Mouse (Mus musculus) limb, embryonic 11.5 days (tissue): Measurements from ENCODE around the gene Muc1. TPM values are rescaled to one million over a fixed set of nuclear protein-coding genes. Genes with fewer than 3 reads are reported as not detected.
A peak's percentile ranks its signal among the peaks of the same experiment; 100 is the strongest.

Experiments used
- ATAC-seq: fragments of 200-750 bp; cut with Nextera tagmentation; 2 replicates; pipeline ENCODE4 v1.8.0; 2017; ENCODE audit warnings: low read depth; ENCODE audit not compliant: insufficient number of reproducible peaks, low FRiP score, low TSS enrichment
- DNase-seq: peaks from one replicate; pipeline ENCODE4 v3.0.0-alpha.2; 2015; ENCODE audit warnings: low spot score
- H3K27ac ChIP-seq: fragments of 300-500 bp; sonication (generic); replicated peaks from 2 replicates; pipeline ENCODE4 v1.5.1; 2014; ENCODE audit warnings: low read depth, mild to moderate bottlenecking, low read length
- H3K27me3 ChIP-seq: fragments of 300-500 bp; sonication (generic); 2 replicates; pipeline ENCODE4 v1.6.1; 2014; ENCODE audit warnings: mild to moderate bottlenecking, low read length, mixed read lengths; ENCODE audit not compliant: control insufficient read depth, insufficient read depth
- H3K36me3 ChIP-seq: fragments of 300-500 bp; sonication (generic); 2 replicates; pipeline ENCODE4 v1.6.1; 2014; ENCODE audit warnings: mild to moderate bottlenecking, low read length, moderate library complexity, mixed read lengths; ENCODE audit not compliant: control insufficient read depth, insufficient read depth
- H3K4me1 ChIP-seq: fragments of 300-500 bp; sonication (generic); 2 replicates; pipeline ENCODE4 v1.6.1; 2014; ENCODE audit warnings: low read length, mixed read lengths; ENCODE audit not compliant: control insufficient read depth, insufficient read depth
- H3K4me2 ChIP-seq: fragments of 300-500 bp; sonication (generic); 2 replicates; pipeline ENCODE4 v1.6.1; 2014; ENCODE audit warnings: low read depth, mild to moderate bottlenecking, moderate library complexity; ENCODE audit not compliant: severe bottlenecking
- H3K4me3 ChIP-seq: fragments of 300-500 bp; sonication (generic); 2 replicates; pipeline ENCODE4 v1.5.1; 2014; ENCODE audit warnings: low read depth, low read length
- H3K9ac ChIP-seq: fragments of 300-500 bp; sonication (generic); 2 replicates; pipeline ENCODE4 v1.6.1; 2014; ENCODE audit warnings: mild to moderate bottlenecking, low read length
- H3K9me3 ChIP-seq: fragments of 300-500 bp; sonication (generic); 2 replicates; pipeline ENCODE4 v1.6.1; 2016; ENCODE audit warnings: low read length; ENCODE audit not compliant: control insufficient read depth
- whole genome bisulfite sequencing: fragments of 180-500 bp; shearing (Covaris S2); extraction: QIAGEN DNeasy Blood & Tissue Kit; methylation state at CpG from one replicate; pipeline ENCODE4 v1.1.7; 2014; 5-methylcytosine and 5-hydroxymethylcytosine counted together
- polyA plus RNA-seq: library from polyadenylated mRNA; unstranded; fragments of >200 nt; fragmentation: Nextera tagmentation; extraction: Ambion mirVana; gene quantifications from 2 replicates; pipeline ENCODE4 v1.2.1, GENCODE M21; 2014

The Muc1 gene
- polyA plus RNA-seq, 1 experiment from 2014 or later, result 0.68 TPM

DNA sequence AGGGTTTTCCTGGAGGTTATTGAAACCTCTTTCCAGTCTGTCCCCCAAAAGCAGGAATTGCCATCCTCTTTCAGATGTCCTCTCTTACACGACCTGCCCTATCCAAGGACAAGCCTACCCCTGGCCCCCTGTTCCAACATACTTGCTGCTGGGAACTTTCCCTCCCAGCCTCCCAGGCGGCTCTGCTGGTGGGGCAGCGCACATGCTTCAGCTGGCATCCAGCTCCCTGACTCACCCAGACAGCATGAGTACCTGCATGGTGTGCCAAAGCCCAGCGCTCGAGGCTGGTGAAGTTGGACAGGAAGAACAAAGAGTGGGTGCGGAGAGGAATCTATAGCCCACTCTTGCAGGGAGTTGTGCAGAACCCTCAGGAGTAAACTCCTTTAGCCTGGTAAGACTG is 42.0 kb downstream of the Muc1 start:
- Histone ChIP-seq H3K9me3 (no peaks in the 10 kb centered on the region), H3K9ac (peak overlapping the region; percentile 78), H3K4me3 (peak overlapping the region; percentile 42), H3K27me3 (no peaks in the 10 kb centered on the region), H3K27ac (peak overlapping the region; percentile 66; the same call in 1 of the 2 replicates), H3K36me3 (no peaks in the 10 kb centered on the region), H3K4me2 (peak overlapping the region; percentile 77; the same call in 1 of the 2 replicates), H3K4me1 (peaks cover 15% of the 10 kb centered on the region)
- no peak for DNase-seq
- WGBS, result 79% methylated on average over 6 of the region's 6 CpGs
- no peak for ATAC-seq

DNA sequence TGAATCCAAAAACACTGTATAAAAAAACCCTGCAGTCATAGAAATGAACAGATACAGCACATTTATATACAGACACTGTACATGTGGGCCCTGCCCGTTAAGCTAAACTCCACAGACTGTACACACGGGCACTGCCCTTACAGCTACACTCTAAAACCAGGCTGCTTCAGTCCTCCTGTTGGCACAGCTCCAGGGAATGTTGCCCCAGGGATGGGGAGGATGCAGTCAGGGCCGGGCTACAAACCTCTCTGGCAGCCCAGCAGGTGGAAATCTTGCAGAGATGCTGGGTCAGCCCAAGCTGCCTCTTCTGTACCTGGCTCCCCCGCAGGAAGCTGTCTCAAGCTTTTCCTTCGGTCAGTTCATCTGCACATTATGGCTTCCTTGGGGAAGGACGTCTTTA is 42.9 kb downstream of the Muc1 start:
- peaks cover 19% of the 10 kb centered on the region for H3K4me1 ChIP-seq
- WGBS, result 80% methylated on average over 6 of the region's 6 CpGs
- H3K4me2 ChIP-seq, result no peak overlapping the region
- ATAC-seq (no peak), DNase-seq (no peak)
- no peaks in the 10 kb centered on the region for H3K36me3 ChIP-seq
- H3K4me3 ChIP-seq, result no peak overlapping the region
- H3K9me3 ChIP-seq, result no peaks in the 10 kb centered on the region
- no peak overlapping the region for H3K27ac ChIP-seq
- H3K27me3 ChIP-seq, result no peaks in the 10 kb centered on the region
- H3K9ac ChIP-seq, result no peak overlapping the region

DNA sequence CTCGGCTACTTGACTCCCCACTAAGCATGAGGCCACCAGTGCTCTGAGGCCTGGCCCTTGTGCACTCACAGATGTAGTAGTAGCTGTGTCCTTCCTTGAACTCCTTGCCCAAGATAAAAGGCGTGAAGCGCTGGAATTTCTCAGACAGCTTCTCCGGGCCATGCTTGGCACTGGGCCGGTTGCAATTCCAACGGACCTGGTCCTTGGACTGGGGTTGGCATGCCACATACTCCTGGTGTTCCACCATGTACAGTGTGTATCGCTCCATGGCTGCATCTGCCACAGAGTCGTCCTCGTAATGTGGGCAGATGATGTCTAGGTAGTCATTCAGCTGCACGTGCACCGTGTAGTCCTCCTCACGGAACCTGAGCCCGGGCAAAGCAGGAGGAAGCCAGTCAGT is 47.2 kb downstream of the Muc1 start:
- Histone ChIP-seq H3K27ac (no peak overlapping the region), H3K36me3 (no peaks in the 10 kb centered on the region), H3K27me3 (0 out of 2 replicates have a peak, but pooled peaks cover 6% of the 10 kb centered on the region), H3K4me2 (no peak overlapping the region), H3K4me1 (peaks cover 37% of the 10 kb centered on the region), H3K9ac (no peak overlapping the region), H3K9me3 (no peaks in the 10 kb centered on the region), H3K4me3 (no peak overlapping the region)
- DNase-seq (no peak), ATAC-seq (no peak)
- WGBS, result 95% methylated on average over 13 of the region's 13 CpGs

DNA sequence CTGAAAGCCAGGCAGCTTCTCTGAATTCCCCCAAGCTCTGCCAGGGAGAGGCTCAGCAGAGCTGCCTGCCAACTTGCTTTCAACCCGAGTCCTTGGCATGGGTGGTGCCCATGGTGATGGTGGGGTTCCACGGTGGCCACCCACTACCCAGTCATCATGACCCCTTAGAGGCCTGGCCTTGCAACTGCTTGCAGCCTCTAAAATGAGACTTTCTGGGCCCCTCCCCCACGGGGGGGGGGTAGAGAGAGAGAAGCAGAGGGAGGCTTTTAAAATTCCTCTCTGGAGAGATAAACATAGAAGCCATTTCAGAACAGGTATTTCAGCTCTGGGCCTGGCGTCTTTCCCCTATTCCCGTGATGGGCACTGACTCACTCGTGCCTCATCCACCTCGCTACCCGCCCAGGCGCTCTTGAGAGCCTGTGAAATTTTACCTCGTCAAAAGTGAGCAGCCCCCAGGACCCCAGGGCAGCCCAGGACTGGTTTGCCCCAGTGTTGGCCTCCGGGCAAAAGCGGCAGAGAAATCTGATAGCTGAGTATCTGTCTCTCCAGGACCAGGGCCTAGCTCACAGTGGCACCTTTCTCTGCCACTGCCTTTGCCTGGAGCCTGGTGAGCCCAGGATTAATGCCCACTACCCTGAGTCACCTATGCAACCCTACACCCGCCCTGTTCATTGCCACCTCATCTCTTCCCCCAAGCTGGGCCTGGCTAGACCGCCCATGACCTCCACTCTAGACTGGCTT is 48.6 kb downstream of the Muc1 start:
- Histone ChIP-seq H3K36me3 (no peaks in the 10 kb centered on the region), H3K9me3 (no peaks in the 10 kb centered on the region), H3K4me1 (peaks cover 44% of the 10 kb centered on the region), H3K4me2 (peak overlapping the region; percentile 95), H3K27me3 (0 out of 2 replicates have a peak, but pooled peaks cover 6% of the 10 kb centered on the region), H3K27ac (peak overlapping the region; percentile 33; the same call in 1 of the 2 replicates), H3K9ac (peak overlapping the region; percentile 53), H3K4me3 (peak overlapping the region; percentile 57)
- WGBS, result 19% methylated on average over 14 of the region's 14 CpGs
- ATAC-seq (no peak), DNase-seq (peak; percentile 37)

DNA sequence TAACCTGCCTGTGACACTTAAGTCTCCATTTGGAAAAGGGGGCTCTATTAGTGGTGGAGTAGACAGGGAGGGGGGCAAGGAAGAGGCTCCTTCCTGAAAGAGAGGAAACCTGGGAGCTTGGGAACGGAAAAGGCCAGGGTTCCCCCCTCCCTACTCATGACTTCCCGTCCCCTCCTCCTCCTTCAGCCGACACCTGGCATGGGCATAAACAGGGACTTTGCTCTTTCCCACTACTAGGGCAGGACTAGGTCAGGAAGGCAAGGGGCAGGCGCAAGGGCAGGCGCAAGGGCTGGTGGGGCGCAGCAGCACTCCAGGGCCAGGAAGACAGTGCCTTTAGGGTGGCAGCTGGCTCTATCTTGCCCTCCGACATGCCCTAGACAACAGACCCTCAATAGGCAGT is 49.2 kb downstream of the Muc1 start:
- peaks cover 44% of the 10 kb centered on the region for H3K4me1 ChIP-seq
- H3K9me3 ChIP-seq, result no peaks in the 10 kb centered on the region
- no peak overlapping the region; the same call in 1 of the 2 replicates for H3K27ac ChIP-seq
- ATAC-seq (no peak), DNase-seq (peak; percentile 36)
- peak overlapping the region; percentile 95 for H3K4me2 ChIP-seq
- peak overlapping the region; percentile 57 for H3K4me3 ChIP-seq
- H3K27me3 ChIP-seq, result 0 out of 2 replicates have a peak, but pooled peaks cover 6% of the 10 kb centered on the region
- peak overlapping the region; percentile 65 for H3K9ac ChIP-seq
- WGBS, result 35% methylated on average over 7 of the region's 7 CpGs
- H3K36me3 ChIP-seq, result no peaks in the 10 kb centered on the region

DNA sequence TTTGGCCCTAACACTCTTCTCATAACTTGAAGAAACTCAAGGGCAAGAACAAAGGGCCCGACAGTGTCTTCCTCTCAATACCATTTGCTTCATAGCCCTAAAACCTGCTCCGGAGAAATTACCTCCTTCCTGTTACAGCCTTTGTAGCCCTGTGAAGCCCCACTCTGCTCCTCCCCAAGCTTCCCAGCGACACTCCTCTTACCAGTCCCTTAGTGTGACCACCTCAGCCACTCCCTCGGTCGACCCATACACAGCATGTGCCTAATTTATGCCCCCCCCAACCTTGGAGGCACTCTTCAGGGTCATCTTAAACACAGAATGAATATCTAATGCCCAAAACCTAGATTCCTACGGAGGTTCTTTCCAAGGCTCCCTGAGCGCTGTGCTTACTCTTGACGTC is 49.8 kb downstream of the Muc1 start:
- H3K9ac ChIP-seq, result peak overlapping the region; percentile 65
- ATAC-seq (no peak), DNase-seq (no peak)
- H3K27me3 ChIP-seq, result 0 out of 2 replicates have a peak, but pooled peaks cover 6% of the 10 kb centered on the region
- H3K36me3 ChIP-seq, result no peaks in the 10 kb centered on the region
- no peaks in the 10 kb centered on the region for H3K9me3 ChIP-seq
- peak overlapping the region; percentile 95 for H3K4me2 ChIP-seq
- peaks cover 44% of the 10 kb centered on the region for H3K4me1 ChIP-seq
- WGBS, result 6% methylated on average over 8 of the region's 8 CpGs
- H3K4me3 ChIP-seq, result peak overlapping the region; percentile 57
- H3K27ac ChIP-seq, result no peak overlapping the region; the same call in none of the 2 replicates

GRCm38 (mm10) chr3:89279153-89279890 is 50.5 kb downstream of the Muc1 start:
- ATAC-seq (peak; percentile 42; the same call in 1 of the 2 replicates), DNase-seq (peak; percentile 87)
- Histone ChIP-seq H3K4me3 (peak overlapping the region; percentile 57), H3K9me3 (no peaks in the 10 kb centered on the region), H3K4me1 (peaks cover 44% of the 10 kb centered on the region), H3K27me3 (0 out of 2 replicates have a peak, but pooled peaks cover 6% of the 10 kb centered on the region), H3K4me2 (peak overlapping the region; percentile 95), H3K27ac (peak overlapping the region; percentile 39; the same call in 1 of the 2 replicates), H3K36me3 (no peaks in the 10 kb centered on the region), H3K9ac (peak overlapping the region; percentile 65)
- WGBS, result under 1% methylated on average over 35 of the region's 35 CpGs

DNA sequence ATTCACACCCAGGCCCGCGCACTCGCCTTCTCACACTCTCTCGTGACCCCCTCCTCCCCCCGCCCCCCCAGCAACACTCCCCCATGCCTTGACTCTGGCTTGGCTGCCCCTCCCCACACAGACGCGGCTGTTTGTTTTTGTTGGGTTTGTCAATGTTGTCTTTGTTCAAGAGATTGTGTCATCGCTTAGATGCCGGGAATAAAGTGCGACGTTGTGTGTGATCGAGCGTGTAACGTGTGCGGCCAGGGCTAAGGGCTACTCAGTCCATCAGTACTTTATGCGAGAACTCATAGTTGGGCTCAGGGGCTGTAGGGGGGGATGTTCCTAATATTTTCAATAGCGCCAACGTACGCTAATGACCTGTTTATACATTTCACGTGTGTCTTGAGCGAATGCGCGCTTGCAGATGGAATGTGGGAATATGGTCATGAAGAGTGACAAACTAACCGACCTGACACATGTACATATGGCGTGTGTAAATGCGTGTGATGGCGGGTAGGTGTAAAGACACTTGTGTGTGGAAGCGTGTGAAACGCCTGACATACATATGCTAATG is 51.3 kb downstream of the Muc1 start:
- Histone ChIP-seq H3K4me1 (peaks cover 44% of the 10 kb centered on the region), H3K9me3 (no peaks in the 10 kb centered on the region), H3K4me3 (peak overlapping the region; percentile 57), H3K27me3 (0 out of 2 replicates have a peak, but pooled peaks cover 6% of the 10 kb centered on the region), H3K4me2 (peak overlapping the region; percentile 95), H3K36me3 (no peaks in the 10 kb centered on the region), H3K27ac (peak overlapping the region; percentile 39; the same call in 1 of the 2 replicates), H3K9ac (peak overlapping the region; percentile 65; the same call in 1 of the 2 replicates)
- no peak for ATAC-seq
- WGBS, result under 1% methylated on average over 29 of the region's 29 CpGs
- no peak for DNase-seq
